Mouse (Mus musculus): ENCODE measurements around the gene Pld4.

Pld4 gene

DNA sequence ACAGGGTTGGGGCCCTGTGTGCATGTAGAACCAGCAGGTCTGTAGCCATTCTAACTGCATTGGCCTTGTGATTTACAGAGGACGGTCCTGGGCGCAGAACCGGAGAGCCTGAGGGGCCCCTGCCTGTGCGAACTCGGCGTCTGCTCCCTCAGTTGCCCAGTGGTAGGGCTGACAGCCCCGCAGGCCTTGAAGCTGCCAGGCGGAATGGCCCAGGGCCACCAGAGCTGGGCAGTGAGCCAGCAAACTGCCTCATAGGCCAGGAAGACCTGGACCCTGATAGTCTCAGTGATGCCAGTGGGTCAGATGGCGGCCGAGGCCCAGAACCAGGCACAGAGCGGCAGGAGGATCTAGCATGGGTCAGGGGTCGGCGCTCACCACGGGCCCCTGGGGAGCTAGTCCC lies 22.7 kb upstream of the Pld4 start:
- no peak for DNase-seq (ENCODE audit: low read depth, low spot score)

DNA sequence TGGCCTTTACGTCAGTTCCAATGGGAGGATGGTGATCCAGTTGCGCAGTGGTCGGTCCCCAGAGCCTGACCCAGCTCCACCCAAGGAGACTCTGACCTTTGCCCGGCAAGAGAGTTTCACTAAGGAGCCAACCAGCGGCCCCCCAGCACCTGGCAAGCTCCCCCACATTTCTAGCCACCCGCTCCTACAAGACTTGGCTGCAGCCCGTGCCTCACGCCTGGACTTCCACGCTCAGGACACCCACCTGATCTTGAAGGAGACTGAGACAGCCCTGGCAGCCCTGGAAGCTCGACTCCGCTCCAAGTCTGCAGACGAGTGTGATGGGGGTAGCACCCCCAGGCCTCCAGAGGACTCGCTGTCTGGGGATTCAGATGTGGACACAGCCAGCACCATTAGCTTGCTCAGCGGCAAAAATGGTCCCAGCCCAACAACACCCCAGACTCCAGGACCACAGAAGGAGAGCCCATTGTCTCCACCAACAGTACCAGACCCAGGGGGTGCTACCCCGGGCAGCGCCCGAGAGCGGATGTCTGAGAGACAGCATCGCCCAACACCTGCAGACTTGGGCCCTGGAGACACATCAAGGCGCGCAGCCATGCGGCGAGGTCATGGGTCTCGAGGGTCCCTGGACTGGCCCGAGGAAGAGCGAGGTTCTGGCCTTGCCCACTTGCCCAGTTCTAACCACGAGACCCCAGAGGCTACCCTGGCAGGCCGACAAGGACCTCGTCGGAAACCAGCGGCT lies 22.0 kb upstream of the Pld4 start:
- no peak for DNase-seq (ENCODE audit: low read depth, low spot score)

DNA sequence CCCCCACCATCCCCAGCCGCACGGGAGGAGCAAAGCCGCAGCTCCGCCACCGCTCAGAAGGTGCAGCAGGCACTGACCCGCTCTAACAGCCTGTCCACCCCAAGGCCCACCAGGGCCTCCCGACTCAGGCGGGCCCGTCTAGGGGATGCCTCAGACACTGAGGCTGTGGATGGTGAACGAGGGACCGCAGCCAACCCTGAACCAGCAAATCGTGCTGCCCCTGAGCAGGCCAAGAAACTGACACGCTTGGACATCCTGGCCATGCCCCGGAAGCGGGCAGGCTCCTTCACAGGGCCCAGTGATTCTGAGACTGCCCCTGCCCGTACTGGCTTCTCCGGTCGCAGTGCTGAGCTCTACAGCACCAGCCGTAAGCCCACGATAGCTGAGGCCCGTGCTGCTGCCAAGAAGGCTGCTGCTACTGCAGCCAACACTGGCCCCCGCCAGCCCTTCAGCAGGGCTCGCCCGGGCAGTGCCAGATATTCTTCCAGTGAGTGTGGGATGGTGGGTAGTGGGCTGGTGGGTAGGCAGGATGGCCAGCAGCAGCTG lies 21.4 kb upstream of the Pld4 start:
- DNase-seq (ENCODE audit: low read depth, low spot score) = no peak

DNA sequence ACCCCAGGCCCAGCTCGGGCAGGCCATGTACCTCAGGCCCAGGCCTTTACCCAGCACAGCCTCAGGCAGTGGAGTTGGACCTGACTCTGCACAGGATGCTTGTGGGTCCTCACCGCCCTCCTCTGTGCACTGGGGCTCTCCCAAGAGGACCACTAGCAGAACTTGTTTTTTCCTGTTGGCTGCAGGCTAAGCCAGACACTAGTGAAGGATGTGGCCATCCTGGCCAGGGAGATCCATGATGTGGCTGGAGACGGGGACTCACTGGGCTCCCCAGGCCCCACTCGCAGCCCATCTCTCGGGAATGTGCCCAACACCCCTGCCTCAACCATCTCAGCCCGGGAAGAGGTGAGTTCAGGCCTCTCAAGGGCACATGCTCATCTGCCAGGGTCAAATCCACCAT lies 17.7 kb upstream of the Pld4 start:
- DNase-seq (ENCODE audit: low read depth, low spot score) = no peak

DNA sequence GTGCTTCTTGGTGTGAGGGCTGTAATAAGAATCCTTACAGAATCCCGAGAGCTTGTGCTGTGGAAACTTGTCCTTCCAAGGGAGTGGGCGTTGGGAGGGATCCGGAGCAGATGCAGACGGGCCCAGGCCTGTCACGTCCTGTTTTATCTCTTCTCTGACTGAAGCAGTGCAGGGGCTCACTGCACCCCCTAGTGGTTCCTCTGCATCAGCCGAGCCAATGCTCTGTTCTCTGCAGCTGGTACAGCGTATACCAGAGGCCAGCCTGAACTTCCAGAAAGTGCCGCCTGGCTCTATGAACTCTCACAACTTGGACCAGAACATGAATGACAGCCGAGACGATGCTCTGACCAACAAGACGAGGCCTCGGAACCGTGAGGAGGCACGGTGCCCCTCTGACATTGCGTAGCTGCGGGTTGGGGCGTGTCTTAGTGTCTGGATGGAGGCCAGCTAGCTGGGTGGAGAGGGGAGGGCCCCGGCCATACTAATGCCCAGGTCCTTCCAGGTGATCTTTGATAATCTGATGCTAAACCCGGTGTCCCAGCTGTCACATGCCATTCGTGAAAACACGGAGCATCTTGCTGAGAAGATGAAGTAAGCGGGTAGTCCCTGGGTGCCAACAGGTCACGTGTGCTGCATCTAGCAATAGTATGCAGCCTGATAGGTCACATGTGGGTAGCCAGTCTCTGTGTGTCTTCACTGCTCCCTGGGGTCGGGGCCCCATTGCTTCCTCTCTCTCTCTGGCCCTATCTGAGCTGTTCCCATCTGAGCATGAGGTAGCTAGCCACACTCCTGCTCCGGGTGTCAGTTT lies 17.1 kb upstream of the Pld4 start:
- DNase-seq (ENCODE audit: low read depth, low spot score) = peak; percentile 74

DNA sequence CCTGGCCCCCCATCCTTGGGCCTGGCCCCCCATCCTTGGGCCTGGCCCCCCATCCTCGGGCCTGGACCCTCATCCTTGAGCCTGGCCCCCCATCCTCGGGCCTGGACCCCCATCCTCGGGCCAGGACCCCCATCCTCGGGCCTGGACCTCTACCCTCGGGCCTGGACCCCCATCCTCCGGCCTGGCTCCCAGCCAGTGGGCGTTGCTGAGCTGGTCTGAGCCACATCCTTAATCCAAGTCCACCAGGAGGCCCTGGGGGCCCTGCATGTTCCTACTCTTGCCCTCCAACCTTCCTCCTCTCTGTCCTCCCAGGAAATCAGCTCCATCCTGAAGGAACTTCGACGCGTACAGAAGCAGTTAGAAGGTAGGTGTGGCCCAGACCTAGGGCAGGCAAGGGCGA lies 16.2 kb upstream of the Pld4 start:
- no peak for DNase-seq (ENCODE audit: low read depth, low spot score)

DNA sequence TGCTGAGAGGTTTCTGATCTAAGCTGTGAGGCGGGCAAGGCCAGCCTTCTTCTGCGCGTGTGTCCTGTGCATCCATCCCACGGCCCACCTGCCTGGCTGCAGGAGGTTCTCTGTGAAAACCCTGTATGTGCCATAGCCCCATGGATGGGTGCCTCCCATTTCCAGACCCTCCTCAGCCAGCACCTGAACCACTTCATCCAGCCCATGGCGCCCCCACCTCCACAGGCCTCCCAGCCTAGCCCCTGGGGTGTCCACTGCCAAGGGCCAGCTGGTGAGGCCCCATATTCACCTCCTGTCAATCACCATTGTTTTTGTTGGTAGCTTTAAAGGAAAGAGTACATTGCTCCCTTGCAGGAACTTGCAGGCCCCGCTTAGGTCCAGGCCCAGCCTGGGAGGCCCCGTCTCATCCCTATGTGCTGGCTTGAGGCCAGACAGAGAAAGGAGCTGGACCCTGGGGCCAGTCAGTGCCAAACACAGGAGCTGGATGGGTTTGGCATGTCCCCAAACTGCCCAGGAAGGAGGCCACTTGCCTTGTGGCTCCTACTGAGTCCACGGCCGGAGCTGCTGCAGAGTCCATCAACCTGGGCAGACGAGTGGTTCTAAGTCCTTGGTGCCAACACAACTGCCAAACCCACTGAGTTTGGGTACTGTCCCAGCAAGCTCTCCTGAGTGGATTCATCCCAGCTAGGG lies 15.4 kb upstream of the Pld4 start:
- no peak for DNase-seq (ENCODE audit: low read depth, low spot score)

DNA sequence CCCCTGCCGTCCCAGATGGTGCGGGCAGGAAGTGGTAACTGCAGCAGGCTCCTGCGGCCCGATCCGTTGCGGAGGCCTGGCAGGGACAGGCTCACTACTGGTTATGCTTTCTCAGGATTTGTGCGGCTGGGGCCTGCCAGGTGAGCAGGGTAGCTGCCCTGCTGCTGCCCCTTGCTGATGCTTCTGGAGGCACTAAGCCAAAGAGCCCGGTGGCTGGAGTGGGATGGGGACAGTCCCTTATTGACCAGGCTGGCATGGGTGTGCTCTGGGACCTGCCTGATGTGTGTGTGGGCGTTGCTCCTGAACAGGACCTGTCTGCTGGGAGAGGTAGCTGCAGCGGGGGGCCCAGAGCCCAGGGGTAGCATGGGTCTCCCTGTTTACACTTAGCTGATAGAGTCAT lies 14.7 kb upstream of the Pld4 start:
- no peak for DNase-seq (ENCODE audit: low read depth, low spot score)

DNA sequence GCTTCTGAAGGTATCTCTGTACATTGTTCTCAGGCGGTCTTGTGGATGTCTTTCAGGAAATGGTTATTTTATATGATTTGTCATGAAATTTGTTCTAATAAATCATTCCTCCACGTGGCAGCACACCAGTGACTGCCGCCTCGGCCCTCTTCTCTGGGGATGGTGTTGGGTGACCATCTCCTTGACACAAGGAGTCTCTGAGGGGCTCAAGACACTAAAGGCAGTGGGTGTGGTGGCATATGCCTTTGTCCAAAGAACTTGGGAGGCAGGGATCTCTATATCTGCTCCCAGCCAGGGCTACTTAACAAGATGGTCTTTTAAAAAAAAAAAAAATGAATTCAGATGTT lies 14.0 kb upstream of the Pld4 start:
- no peak for DNase-seq (ENCODE audit: low read depth, low spot score)

DNA sequence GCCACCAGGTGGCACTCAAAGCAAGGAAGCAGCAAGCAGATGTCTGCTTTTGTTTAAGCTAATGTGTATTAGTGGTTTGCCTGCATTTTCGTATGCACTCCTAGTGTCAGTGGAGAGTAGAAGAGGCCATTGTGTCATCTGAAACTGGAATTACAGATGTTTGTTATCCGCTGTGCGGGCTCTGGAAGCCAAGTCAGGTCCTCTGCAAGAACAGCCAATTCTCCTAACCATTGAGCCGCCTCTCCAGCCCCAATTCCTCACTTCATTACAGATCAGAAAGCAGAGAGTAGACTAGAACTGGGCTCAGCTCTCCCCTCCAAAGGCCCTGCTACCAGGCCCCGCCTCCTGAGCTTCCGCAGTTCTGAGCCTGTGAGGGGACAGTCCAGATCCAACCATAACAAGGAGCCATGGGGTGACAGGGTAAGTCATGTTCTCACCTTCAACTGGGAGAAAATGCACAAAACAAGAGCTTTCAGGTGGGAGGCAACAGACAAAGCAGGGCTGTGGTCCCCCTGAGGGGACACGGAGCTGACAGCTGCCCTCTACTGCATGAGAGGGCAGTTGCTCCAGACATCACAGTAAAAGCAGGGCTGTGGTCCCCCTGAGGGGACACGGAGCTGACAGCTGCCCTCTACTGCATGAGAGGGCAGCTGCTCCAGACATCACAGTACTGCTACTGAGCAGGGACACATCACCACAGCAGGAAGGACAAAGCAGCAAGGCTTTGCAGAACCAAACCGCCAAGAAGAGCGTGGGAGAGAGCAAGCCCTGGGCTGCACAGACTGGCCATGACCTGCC lies 13.4 kb upstream of the Pld4 start:
- DNase-seq (ENCODE audit: low read depth, low spot score) = peak; percentile 73

DNA sequence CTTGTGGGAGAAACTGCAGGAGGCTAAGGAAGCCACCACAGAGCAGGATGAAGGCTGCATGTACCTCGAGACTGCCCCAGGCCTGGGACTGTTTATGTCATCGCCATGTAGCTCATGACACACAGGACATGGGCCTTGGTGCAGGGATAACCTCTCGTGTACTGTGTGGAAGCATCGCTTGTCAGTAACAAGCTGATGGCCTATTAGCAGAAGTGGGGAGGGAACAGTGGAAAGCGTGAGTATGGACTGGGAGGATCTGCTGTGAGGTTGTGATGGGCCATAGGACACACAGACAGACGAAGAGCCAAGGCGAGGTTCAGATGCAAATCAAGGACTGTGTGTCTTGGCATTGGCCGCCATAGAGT lies 12.9 kb upstream of the Pld4 start:
- no peak for DNase-seq (ENCODE audit: low read depth, low spot score)

DNA sequence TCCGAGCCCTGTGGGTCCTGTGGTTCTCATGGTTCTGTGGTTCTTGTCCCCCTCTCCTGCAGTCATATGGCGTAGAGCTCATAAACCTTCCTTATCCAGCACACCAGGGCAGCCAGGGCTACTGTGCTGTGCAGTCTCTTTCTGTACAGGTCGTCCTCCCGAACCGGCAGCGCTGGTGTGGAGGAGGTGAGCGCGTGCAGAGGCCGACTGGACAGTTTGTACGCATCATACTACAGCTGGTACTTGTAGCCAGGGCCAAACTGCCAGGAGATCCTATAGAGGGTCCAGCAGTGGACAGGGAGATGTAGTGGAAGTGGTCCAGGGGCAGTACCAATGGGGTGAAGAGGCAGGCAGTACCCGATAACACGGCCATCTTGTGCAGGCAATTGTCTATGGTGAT lies 9.5 kb upstream of the Pld4 start:
- DNase-seq (ENCODE audit: low read depth, low spot score) = no peak

DNA sequence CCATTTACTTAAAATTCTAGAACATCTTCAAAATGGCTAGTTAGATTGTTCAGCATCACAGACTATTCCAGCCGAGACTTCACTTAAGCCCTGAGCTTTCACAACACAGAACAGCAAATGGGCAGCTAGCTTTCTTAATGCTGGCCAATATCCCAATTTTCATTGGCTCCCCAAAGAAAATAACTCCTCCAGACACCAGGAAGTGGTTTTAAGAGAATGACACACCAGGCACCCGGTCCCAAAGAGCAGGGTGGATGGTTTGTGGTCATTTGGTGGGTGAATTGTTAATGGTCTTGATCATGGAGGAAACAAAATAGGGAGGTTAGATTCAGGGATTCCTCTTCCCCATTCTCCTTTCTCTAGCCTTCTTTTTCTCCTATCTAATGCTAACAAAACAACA lies 8.1 kb upstream of the Pld4 start:
- DNase-seq (ENCODE audit: low read depth, low spot score) = no peak

DNA sequence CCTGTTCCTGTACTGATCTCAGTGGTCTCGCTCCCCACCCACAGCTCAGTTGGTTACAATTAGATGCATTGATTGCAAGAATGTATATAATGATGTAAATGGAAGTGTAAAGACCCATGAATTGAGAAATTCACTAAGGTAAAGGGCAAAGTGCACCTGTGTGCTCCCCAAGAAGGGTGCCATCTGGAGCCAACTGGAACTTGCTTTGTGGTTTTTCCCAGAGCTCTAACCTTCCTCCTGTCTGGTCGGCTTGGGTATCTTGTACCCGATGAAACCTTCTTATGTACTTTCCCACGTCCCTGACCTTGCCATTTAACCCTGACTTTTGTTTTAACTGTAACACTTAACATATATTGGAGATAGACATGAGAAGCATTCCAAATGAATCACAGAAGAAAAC lies 4.6 kb upstream of the Pld4 start:
- DNase-seq (ENCODE audit: low read depth, low spot score) = no peak

DNA sequence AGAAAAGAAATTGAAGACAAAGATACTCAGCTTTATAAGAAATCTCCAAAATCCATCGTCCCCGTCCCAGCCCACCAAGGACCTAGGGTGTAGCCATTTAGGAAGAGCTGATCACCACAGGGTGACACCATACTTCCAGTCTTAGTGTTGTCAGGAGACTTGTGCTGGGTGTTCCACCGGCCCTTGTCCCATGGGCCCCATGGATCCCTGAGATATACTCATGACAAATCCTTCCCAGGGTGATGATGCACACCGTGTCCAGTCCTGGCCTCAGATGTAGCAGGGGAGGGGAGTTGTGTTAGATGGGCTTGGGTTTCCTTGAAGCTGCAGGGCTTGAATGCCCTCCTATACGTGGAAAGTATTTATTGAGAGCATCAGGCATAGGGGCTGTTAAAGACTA lies 2.6 kb upstream of the Pld4 start:
- DNase-seq (ENCODE audit: low read depth, low spot score) = no peak

DNA sequence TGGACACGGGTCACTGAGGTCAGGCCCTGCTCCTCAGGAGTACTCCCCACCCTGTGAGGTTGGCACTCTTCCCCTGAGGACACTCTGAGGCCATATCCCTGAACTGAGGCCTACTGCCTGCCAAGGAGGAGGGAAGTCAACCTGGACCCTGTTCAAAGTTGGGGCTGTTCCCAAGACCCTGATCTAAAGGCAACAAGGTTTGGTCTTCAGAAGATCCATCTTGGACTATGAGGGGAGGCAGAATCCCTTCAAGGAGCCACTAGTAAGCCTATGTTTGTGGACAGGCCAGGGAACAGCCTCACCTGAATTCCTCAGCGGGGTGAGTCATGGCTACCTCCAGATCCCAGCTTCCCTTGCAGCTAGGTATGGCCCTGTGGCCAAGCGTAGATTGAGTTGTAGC lies 984 bp upstream of the Pld4 start:
- no peak for DNase-seq (ENCODE audit: low read depth, low spot score)

DNA sequence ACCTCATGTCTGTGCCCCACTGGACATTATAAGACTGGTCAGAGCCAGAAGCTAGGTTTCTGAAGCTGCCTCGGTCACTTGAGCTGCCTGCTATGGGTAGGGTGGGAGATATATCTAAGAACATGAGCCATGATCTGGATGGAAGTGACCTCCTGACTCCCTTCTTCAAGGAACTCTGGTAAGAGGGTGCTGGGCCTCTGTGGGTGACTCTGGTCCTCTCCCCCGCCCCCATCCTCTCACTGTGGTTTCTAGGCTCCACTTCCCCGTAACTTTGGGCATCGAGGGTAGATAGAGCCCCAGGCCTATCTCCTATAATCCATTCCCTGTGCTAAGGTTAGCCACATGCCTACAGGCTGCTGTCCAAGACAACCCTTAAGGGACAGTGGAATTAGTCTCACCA lies 956 bp downstream of the Pld4 start:
- no peak for DNase-seq (ENCODE audit: low read depth, low spot score)

DNA sequence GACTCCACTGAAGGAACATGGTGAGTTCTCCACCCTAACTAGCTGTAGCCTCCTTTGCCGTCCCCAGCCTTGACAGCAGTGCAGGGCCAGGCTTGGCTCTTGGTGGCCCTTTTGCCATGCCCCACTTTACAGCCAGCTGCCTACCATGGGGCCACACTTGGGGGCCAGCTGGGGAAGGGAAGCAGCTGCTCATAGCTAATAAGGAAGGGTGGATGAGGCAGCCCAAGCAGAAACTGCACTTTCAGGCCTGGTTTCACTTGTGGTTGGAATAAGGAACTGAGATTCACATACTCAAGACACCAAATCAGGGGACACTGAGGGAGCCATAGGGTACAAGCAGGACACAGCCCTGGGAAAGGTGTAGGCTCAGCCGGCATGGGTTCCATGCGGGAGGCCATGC lies 1.6 kb downstream of the Pld4 start:
- no peak for DNase-seq (ENCODE audit: low read depth, low spot score)

DNA sequence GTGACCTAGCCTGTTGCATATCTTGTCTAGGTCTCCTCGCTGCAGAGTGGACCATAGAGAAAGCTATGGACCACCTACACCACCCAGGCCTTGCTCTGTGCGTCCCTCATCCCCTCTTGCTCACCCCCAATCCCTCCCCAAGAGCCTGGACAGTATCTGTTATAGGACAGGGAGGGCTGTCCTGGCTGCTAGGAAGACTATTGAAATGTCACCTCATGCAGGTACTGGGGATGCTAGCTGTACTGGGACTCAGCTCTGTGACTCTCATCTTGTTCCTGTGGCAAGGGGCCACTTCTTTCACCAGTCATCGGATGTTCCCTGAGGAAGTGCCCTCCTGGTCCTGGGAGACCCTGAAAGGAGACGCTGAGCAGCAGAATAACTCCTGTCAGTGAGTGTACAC lies 2.7 kb downstream of the Pld4 start:
- no peak for DNase-seq (ENCODE audit: low read depth, low spot score)

DNA sequence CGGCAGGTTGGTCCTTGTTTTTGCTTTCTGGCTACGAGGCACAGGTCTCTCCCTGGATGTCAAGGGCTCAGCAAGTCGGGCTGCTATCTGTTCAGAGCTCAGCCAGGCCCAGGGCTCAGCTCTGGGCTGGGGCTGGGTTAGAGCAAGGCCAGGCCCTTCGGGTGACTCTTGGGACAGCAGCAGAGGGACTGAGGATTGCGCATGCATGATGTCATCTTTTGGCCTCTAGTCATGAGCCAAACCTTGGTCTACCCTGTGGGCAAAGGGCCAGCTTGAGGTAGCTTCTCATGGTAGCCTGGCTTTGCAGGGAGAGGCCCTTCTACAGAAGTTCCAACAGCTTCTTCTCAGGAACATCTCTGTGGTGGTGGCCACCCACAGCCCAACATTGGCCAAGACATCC lies 3.7 kb downstream of the Pld4 start:
- DNase-seq (ENCODE audit: low read depth, low spot score) = no peak

DNA sequence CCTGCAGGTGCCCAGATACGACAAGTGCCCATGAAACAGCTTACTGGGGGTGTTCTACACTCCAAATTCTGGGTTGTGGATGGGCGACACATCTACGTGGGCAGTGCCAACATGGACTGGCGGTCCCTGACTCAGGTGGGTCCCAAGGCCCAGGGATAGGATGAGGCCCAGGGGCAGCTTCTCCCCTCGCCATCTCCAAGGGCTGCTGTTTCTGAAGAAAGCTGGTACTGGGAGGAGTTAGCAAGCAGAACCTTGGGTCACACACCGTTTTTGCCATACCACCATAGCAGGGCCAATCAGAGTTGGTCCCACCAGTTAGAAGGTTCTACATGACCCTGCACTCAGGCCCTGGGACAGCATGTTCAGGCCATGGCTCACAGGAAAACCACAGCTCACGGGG lies 4.5 kb downstream of the Pld4 start:
- no peak for DNase-seq (ENCODE audit: low read depth, low spot score)

DNA sequence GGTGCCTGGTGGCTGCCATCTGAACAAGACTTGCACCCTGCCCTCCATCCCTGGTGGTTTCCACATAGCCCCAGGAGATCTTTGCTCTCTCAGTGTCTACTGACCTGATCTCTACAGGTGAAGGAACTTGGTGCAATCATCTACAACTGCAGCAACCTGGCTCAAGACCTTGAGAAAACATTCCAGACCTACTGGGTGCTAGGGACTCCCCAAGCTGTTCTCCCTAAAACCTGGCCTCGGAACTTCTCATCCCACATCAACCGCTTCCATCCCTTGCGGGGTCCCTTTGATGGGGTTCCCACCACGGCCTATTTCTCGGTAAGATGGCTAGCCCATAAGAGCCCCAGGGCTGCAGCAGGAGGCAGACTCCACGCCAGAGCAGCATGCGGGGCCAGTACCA lies 6.1 kb downstream of the Pld4 start:
- no peak for DNase-seq (ENCODE audit: low read depth, low spot score)

Measured in CD4-positive helper T cell, adult 2 months (primary cell).